Mouse (Mus musculus) common myeloid progenitor, adult 5-6 weeks (primary cell): ENCODE results near the gene Gm21761. TPM values are rescaled to one million over a fixed set of nuclear protein-coding genes. Genes with fewer than 3 reads are reported as not detected.

Source experiments
- total RNA-seq: library from RNA; stranded (forward); fragments of 200-1000, 187-1606 nt; gene quantifications from 2 replicates; pipeline ENCODE4 v1.2.3, GENCODE M21; 2017

Gm21761 gene
- total RNA-seq, 1 experiment from 2014 or later: 0.59 TPM

Other genes starting within 250 kb of the Gm21761 start
- 32.2 and 34.3 TPM in 2 replicates for gene Hmgcs1, start 238.9 kb downstream of the Gm21761 start, total RNA-seq
- 1.6 and 2.8 TPM in 2 replicates for gene Nim1k, start 173.4 kb downstream of the Gm21761 start, total RNA-seq
- 51.6 and 74.2 TPM in 2 replicates for gene Zfp131, start 138.4 kb downstream of the Gm21761 start, total RNA-seq
- not detected in 2 replicates for gene AF067063, start 99.1 kb downstream of the Gm21761 start, total RNA-seq
- not detected in 2 replicates for gene D13Ertd608e, start 93.3 kb downstream of the Gm21761 start, total RNA-seq
- gene Tcstv1, start 34.5 kb downstream of the Gm21761 start, total RNA-seq: not detected in 2 replicates
- gene B020031M17Rik, start 21.5 kb upstream of the Gm21761 start, total RNA-seq: not detected in 2 replicates
- gene Gm36079, start 97.7 kb upstream of the Gm21761 start, total RNA-seq: not detected in 2 replicates
- 1.7 and 2.2 TPM in 2 replicates for gene Gm21188, start 122.9 kb upstream of the Gm21761 start, total RNA-seq
- gene Gm20767, start 211.0 kb upstream of the Gm21761 start, total RNA-seq: not detected in 2 replicates
- not detected in 2 replicates for gene Gm21818, start 243.2 kb upstream of the Gm21761 start, total RNA-seq